Mouse (Mus musculus): ENCODE measurements around the gene Drc1.

Drc1 gene

DNA sequence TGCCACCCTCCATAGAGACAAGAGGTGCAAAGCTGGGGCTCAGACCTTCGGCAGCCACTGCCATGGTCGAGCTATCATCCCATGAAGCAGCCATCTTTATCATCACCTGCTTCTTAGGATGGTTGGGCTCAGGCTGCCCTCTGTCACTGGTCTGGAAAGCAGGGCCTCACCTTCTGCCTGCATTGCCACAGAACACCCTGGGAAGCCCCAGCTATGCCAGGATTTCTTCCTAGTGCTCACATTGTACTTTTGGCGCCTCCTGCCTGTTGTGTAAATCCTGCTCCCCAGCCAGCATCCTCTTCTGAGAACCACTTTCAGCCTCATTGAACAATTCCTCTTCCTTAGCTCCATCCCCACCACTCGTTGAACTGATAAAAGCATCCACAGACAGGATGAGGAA lies 134.7 kb downstream of the Drc1 start:
- in situ Hi-C loops (cut with MseI, MboI), result no loop called here
